Mouse (Mus musculus) heart, postnatal 10 days (tissue): ENCODE measurements at regions not wholly inside any gene's neighbourhood (a gene's known extent, or its start where the extent isn't known, plus 50 kb on each side); places are given as distances from the start of the nearest gene placed in this dataset.

Experiments
- DNase-seq, 2 experiments: peaks; one replicate each; pipeline ENCODE4 v3.0.0; 2021
- intact Hi-C: fragments of 180-260 bp; cut with DNase I; formaldehyde crosslinking; loops from one replicate; pipeline ENCODE4 v1.15.1; 2025

DNA sequence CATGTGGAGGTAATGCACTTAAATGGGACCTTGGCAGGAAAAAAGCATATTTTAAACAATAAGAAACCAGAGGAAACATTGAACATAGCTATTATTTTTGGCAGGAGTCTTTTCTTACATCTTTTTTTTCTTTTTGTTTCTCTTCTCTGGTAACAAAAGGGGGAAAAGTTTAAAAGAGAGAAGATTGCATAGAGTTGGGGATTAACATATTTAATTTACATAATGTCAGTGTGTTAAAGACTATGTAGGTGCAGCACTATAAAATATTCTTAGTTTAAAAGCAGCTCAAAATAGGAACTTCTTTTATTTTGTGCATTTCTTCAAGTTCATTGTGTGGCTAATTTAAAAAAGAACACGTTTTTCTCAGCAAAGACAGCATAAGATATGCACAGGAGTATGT is 1087.5 kb downstream of the Cdh11 start:
- intact Hi-C loops: no loop called here
- DNase-seq: no peak

DNA sequence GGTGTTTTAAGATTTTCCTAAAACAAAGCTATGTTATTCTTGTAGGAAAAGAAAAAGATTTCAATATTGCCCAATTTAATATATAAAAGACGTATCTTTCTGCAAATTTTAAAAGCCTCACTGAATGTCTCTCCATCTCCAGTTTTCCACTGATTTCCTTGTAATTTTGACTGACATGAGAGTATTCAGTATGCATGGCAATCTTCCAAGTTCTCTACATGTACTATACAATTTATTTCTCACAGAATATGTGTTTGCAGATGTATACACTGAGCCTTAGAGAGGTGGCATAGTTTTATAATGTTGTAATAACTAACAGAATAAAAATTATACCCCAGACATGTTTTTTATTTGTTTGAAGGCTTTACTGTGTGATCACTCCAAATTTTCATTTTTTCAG is 1094.5 kb downstream of the Cdh11 start:
- intact Hi-C loops: no loop called here

DNA sequence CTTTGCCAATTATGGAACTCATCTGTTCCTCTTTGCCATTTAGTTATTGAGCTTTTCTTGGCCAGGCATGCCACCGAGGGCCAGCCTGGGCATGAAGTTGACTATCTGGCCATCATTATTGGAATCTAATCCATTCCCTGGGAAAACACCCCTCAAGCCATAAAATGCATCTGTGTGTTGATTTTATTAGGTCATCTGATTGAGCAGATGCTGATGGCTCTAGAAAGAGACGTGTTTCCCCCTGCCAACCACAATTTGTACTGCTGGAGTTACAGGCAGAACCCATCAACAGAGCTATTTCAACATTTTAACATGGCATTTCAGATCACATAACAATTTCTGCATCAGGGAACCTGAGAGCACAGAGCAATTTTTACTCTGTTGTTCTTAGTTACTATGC is 1116.5 kb downstream of the Cdh11 start:
- no peak for DNase-seq
- intact Hi-C loops: no loop called here

More for the DNA sequence above, 1094.5 kb downstream of the Cdh11 start:
- DNase-seq: no peak

DNA sequence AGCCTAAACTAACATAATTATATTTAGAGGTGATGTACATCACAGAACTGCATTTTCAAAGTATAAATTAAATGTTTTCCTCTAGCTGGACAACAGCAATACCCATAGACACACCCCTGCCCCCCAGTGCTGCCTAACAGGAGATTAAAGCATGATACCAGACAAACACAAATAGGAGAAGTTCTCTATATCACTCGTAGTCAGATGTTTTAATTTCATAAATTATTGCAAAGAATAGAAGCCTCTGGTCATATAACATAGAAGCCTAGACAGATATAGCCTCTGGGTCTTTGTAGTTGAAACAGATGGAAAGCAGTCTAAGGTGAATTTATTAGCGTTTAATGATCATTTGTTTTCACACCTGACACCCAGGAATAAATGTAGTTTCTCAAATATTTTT is 1122.6 kb downstream of the Cdh11 start:
- no peak for DNase-seq
- intact Hi-C loops: no loop called here

DNA sequence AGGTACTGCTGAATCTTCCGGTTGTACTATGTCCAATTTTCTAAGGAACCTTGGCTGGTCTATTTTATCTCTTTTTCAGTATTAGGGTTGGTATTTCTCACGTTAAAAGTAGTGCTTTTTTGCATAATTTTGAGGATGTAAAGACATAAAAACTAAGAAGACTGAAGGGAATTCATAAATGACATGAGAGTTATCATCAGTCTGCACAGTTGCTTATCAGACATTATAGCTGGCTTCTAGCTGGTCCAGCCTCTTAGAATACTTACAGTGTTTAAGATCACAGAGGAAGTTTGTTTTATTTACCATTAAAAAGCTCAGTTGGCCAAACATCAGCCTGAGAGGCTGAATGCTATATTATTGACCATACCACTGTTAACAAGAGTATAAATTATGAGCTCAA is 1130.2 kb downstream of the Cdh11 start:
- intact Hi-C loops: no loop called here
- DNase-seq: no peak

DNA sequence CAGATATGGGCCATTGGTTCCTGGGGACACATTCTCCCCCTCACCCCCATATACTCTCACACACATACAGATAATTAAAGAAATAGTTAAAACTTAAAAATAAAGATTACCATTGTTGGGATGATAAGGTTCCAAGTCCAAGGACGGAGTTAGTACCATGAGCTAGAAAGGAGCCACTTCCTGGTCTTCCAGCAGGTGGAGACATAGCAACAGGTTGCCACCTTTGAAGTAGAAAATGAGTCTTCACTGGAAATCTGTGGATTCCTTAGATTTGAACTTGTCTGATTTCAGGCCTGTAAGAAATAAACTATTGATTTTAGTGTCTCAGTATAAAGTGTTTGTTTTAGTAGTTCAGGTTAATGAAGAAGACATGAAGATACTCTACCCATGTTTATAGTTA is 1156.6 kb downstream of the Cdh11 start:
- intact Hi-C loops: loop anchor here (2.0 kb wide), 2 partner anchors 436 to 1152 kb away; no protein-coding TSS in a partner anchor
- peak; percentile 25 to 47 for DNase-seq

DNA sequence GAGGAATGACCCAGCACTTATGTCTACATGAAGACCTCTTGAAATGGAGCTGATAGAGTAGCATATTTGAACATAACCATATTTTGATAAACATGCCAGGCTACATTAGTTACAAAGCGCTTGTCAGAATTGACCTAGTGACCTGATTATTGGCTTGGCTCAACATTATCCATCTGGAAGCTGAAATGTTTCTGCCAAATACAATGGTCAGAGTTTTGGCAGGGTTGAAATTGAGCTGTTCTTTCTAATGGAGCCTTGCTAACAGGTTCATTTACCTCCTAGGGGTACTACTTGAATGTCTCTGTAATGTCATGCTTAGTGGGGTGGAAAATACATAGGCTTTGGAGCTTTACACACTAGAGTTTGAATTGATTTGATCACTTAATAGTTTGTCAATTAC is 1163.5 kb downstream of the Cdh11 start:
- intact Hi-C loops: no loop called here

DNA sequence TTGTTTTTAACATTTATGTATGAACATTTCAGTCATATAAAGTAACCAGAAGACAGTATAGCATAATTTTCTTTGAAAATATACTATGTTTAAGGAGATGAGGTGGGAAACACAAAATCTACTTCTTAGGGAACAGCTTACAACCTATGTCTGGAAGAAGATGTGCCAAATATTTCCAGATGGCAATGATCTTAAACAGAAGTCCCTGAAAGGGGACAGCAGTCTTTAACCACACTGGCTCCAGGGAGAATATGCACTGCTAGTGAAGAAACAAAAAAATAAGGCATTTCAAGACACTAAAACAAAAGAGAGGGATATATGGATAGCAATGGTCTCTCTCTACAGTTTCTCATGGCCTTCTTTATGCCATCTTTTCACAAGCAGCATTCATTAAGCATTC is 1194.3 kb downstream of the Cdh11 start:
- intact Hi-C loops: no loop called here
- no peak for DNase-seq

More for the DNA sequence above, 1163.5 kb downstream of the Cdh11 start:
- no peak for DNase-seq

DNA sequence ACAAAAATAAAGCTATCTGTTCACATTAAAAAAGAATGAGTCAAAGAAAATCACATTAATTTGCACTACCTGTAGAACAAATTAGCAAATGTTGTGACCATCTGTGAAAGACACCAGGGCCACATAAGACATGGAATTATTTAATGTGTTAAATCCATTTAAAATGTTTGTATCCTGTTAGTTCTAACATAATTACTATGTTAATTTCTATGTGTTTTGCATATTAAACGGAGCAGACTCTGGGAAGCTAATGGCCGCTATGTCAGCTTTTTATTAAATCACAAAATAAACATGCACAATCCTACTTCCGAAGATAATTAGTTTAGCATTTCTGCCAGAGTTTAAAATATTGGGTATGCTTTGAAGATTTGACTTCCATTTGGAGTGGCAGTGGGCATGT is 1194.8 kb downstream of the Cdh11 start:
- DNase-seq: no peak

DNA sequence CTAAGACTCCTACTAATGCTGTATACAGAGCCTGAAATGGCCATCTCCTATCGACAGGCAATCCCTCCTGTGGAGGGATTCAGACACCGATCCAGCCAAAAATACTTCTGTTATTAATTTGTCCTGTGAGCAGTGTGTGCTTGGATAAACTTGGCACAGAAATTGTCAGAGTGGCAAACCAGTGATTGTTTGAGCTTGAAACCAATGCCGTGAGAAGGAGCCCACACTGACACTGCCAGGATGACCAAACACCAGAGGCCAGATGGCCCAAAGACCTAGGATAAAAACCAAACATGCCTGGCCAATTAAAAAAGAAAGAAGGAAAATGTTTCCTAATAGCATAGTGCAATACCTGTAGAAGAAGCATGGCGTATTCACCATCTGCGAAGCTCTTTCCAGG is 1221.0 kb downstream of the Cdh11 start:
- intact Hi-C loops: no loop called here
- DNase-seq: no peak

More for the DNA sequence above, 1194.8 kb downstream of the Cdh11 start:
- intact Hi-C loops: no loop called here

DNA sequence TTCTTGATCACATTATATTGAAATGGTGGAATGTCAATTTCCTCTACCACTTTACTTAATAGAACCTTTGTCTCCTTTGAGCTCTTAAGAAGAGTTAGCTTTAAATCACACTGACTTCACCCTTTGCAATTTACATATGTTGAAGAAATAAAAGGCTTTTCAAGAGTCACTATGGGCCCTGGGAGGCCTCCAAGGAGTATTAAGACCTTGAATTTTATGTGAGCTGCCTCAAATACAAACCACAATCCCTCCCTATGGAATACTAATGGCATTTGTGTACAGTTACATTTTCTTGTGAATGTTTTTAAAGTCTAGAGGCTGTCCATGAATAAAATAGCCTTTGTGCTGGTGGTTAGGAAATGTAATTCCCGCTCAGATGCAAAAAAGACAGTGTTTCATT is 1262.7 kb downstream of the Cdh11 start:
- intact Hi-C loops: no loop called here
- DNase-seq: no peak

DNA sequence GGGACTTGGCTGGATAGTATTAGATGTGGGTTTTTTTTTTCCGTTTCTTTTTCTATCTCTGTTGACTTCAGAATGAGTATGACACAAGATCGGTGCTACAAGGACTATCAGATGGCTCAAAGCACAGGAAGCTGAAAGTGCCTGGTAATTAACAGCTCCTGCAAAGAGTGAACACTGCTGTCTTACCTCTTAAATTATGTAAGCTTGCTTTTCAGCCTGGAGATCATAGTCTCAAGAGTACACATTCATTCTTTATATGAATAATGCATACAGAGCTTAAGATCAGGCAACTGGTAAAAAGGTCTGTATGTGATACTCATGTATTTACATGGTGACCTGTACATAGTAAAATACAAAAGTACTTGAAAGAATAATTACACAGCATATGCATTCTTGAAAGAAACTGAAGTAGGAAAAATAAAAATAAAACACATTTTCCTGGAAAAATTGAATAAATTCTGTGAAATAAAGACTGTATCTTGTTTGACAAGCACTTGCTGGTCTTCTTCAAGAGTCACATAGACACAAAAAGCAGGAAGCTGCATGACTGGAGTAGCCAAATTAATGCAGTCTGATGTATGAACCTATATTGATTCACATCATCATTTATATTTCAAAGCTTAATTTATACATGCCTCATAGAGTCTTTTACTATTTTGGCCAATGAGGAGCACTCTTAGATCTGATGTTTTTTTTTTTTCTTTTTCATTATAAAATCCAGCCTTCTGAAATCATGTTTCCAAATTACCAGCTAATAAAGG is 1306.7 kb downstream of the Cdh11 start:
- intact Hi-C loops: no loop called here
- DNase-seq: no peak

DNA sequence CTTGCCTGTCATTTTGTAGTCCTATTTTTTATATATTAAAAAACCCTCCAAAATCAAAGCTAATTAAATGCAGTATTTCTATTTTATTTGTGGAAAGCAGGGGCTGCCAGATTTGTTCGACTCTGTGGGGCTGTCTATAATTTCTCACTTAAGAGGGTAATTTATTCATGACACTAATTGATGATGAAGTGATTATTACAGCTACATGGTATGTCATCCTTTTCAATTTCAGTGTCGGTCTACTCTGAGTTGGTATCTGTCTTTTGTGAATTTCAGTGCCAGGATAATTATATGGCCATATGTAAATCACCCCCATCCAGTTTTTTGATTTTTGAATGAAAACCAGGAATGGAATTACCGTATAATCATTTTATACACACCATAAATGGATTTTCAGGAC is 1319.1 kb downstream of the Cdh11 start:
- intact Hi-C loops: no loop called here
- DNase-seq: no peak

DNA sequence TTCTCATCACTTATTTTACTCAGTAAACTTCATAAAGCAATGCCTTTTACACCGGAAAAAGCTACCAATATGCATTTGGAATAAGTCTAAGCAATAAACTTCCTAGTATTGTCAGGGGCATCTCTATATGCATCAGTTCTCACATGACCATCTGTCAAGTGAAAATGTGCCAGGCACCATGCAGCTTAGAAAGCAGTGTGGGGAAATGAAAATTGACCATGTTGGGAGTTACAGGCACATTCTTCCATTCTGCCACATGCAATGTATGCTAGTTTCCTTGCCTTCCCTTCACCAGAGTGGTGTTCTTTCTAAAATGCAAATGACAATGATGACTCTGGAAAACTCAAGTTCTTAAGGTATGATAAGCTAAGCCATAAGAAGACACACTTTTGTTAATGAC is 1322.9 kb downstream of the Cdh11 start:
- intact Hi-C loops: no loop called here
- DNase-seq: no peak

DNA sequence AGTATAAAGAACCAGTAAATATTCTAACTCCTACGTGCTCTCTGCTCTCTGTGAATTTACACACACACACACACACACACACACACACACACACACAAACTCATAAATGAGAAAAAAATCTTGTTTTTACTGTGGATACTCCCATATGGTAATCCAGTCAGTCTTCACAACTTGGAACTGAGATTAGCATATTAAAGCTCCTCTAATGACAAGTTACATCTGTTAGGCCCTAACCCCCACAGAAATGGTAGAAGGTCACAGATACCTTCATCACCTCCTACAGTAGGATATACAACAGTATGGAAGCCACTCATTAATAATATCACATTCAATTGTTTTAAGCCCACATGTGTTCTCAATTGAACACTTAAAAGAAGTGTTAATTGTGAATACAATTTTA is 1340.7 kb downstream of the Cdh11 start:
- no peak for DNase-seq
- intact Hi-C loops: no loop called here

DNA sequence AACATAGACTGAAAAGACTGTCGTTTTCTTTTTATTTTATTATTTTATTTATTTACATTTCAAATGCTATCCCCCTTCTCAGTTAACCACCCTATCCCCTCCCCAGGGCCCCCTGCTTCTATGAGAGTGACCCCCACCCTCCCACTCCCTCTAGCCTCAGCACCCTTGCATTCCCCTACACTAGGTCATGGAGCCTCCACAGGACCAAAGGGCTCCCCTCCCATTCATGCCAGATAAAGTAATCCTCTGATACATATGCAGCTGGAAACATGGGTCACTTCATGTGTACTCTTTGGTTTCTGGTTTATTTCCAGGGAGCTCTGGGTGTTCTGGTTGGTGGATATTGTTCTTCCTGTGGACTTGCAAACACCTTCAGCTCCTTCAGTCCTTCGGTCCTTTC is 1342.9 kb downstream of the Cdh11 start:
- intact Hi-C loops: no loop called here
- no peak for DNase-seq

DNA sequence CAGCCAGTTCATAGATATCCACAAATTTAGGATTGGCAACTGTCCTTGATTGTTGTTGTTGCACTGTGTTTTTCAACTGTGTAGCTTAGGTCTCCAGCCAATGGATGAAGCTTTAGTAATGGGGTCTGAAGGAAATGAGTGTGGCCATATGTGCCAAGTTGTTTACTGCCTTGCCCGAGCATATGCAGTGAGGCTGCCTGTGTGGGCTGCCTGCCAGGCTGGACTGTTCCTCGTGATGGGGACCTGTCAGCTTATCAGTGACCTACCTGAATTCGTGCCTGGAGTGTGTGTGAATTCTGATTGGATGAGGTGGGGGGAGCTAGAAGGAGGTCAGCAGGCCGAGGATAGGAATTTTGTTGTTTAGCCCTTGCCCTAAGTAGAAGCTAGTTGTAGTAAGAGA is 1349.8 kb downstream of the Cdh11 start:
- intact Hi-C loops: no loop called here
- DNase-seq: no peak
